Mouse (Mus musculus): ENCODE measurements around the gene Rrp12. TPM values are rescaled to one million over a fixed set of nuclear protein-coding genes. Genes with fewer than 3 reads are reported as not detected.

The Rrp12 gene
- 10 to 100 TPM; 33.0 to 34.1 TPM for total RNA-seq (2021)
- long read RNA-seq, experiment 1, full-length matches to known transcripts: 64 of 81 reads
- long read RNA-seq, experiment 1, partial matches to known transcripts: 10 of 81 reads
- long read RNA-seq, experiment 1, other reads (novel, unspliced or antisense): 7 of 81 reads
- long read RNA-seq, experiment 2, full-length matches to known transcripts: 40 of 55 reads
- long read RNA-seq, experiment 2, partial matches to known transcripts: 6 of 55 reads
- long read RNA-seq, experiment 2, other reads (novel, unspliced or antisense): 9 of 55 reads

- DNase-seq (ENCODE audit: extremely low spot score in 1 of 2, low spot score in 2 of 2): peak; percentile 78 to 80
- Histone ChIP-seq H3K4me3 (peak within 1 kb of the TSS; percentile 91), H3K27ac (peak within 1 kb of the TSS; percentile 50)
- intact Hi-C loops (cut with DNase I): loop anchor here (5.0 kb wide), 1 partner anchor 132 kb away; no protein-coding TSS in a partner anchor
- no peak for TF ChIP-seq CTCF (IDR thresholded peaks at IDR 0.05)
Observed at GRCm38 (mm10) chr19:41895460-41896318, at the start of gene Rrp12. TSS of gene Rrp12 (minus strand) at chr19:41896173.

GRCm38 (mm10) chr19:41943841-41944240, 47.9 kb upstream of the Rrp12 start:
- TF ChIP-seq CTCF (IDR thresholded peaks at IDR 0.05): no peak
- no peak overlapping the region for H3K27ac ChIP-seq
- no peak for DNase-seq (ENCODE audit: extremely low spot score in 1 of 2, low spot score in 2 of 2)
- intact Hi-C loops (cut with DNase I): no loop called here
- no peak overlapping the region for H3K4me3 ChIP-seq

- no peak for DNase-seq (ENCODE audit: extremely low spot score in 1 of 2, low spot score in 2 of 2)
- no peak for TF ChIP-seq CTCF (IDR thresholded peaks at IDR 0.05)
- intact Hi-C loops (cut with DNase I): no loop called here
Observed at GRCm38 (mm10) chr19:41938539-41938938, 42.6 kb upstream of the Rrp12 start.

GRCm38 (mm10) chr19:41935921-41936320, 39.9 kb upstream of the Rrp12 start:
- no peak for TF ChIP-seq CTCF (IDR thresholded peaks at IDR 0.05)
- intact Hi-C loops (cut with DNase I): no loop called here
- Histone ChIP-seq H3K27ac (no peak overlapping the region), H3K4me3 (no peak overlapping the region)
- DNase-seq (ENCODE audit: extremely low spot score in 1 of 2, low spot score in 2 of 2): no peak

More at GRCm38 (mm10) chr19:41938539-41938938, 42.6 kb upstream of the Rrp12 start:
- H3K27ac ChIP-seq: no peak overlapping the region
- H3K4me3 ChIP-seq: no peak overlapping the region

- intact Hi-C loops (cut with DNase I): no loop called here
- Histone ChIP-seq H3K27ac (no peak overlapping the region; the same call in 1 of the 2 replicates), H3K4me3 (peak overlapping the region; percentile 86)
- DNase-seq (ENCODE audit: extremely low spot score in 1 of 2, low spot score in 2 of 2): no peak
- TF ChIP-seq CTCF (IDR thresholded peaks at IDR 0.05): no peak
Observed at GRCm38 (mm10) chr19:41934124-41934523, 38.2 kb upstream of the Rrp12 start.

- TF ChIP-seq CTCF (IDR thresholded peaks at IDR 0.05): no peak
- intact Hi-C loops (cut with DNase I): no loop called here
- Histone ChIP-seq H3K4me3 (peak within 1 kb of the TSS; percentile 86), H3K27ac (peak within 1 kb of the TSS; percentile 71)
- DNase-seq (ENCODE audit: extremely low spot score in 1 of 2, low spot score in 2 of 2): peak; percentile 98 to 99
Observed at GRCm38 (mm10) chr19:41933179-41934086, 37.5 kb upstream of the Rrp12 start, which contains the start of the genes Exosc1 and Zdhhc16. TSS of gene Exosc1 (minus strand) at chr19:41933423. TSS of gene Zdhhc16 (plus strand) at chr19:41933480.

GRCm38 (mm10) chr19:41932686-41933085, 36.7 kb upstream of the Rrp12 start:
- TF ChIP-seq CTCF (IDR thresholded peaks at IDR 0.05): no peak
- peak overlapping the region; percentile 71 for H3K27ac ChIP-seq
- intact Hi-C loops (cut with DNase I): no loop called here

GRCm38 (mm10) chr19:41920412-41921067, 24.6 kb upstream of the Rrp12 start:
- H3K4me3 ChIP-seq: no peak overlapping the region
- no peak for TF ChIP-seq CTCF (IDR thresholded peaks at IDR 0.05)
- no peak overlapping the region for H3K27ac ChIP-seq
- intact Hi-C loops (cut with DNase I): no loop called here
- no peak for DNase-seq (ENCODE audit: extremely low spot score in 1 of 2, low spot score in 2 of 2)

More at GRCm38 (mm10) chr19:41932686-41933085, 36.7 kb upstream of the Rrp12 start:
- DNase-seq (ENCODE audit: extremely low spot score in 1 of 2, low spot score in 2 of 2): no peak
- peak overlapping the region; percentile 86 for H3K4me3 ChIP-seq

- Histone ChIP-seq H3K27ac (no peak overlapping the region), H3K4me3 (no peak overlapping the region)
- TF ChIP-seq CTCF (IDR thresholded peaks at IDR 0.05): no peak
- intact Hi-C loops (cut with DNase I): no loop called here
- no peak for DNase-seq (ENCODE audit: extremely low spot score in 1 of 2, low spot score in 2 of 2)
Observed at GRCm38 (mm10) chr19:41919471-41919870, 23.5 kb upstream of the Rrp12 start.

GRCm38 (mm10) chr19:41916853-41917252, 20.9 kb upstream of the Rrp12 start:
- TF ChIP-seq CTCF (IDR thresholded peaks at IDR 0.05): no peak
- H3K4me3 ChIP-seq: no peak overlapping the region
- H3K27ac ChIP-seq: no peak overlapping the region
- intact Hi-C loops (cut with DNase I): no loop called here
- no peak for DNase-seq (ENCODE audit: extremely low spot score in 1 of 2, low spot score in 2 of 2)

- DNase-seq (ENCODE audit: extremely low spot score in 1 of 2, low spot score in 2 of 2): no peak
- Histone ChIP-seq H3K4me3 (no peak overlapping the region), H3K27ac (no peak overlapping the region)
- no peak for TF ChIP-seq CTCF (IDR thresholded peaks at IDR 0.05)
- intact Hi-C loops (cut with DNase I): no loop called here
Observed at GRCm38 (mm10) chr19:41915294-41915693, 19.3 kb upstream of the Rrp12 start.

All from left cerebral cortex, adult 2 months (tissue).